Mouse (Mus musculus) cerebellum, adult 9-11 months (tissue): ENCODE measurements around the gene Tcf7l2.
A peak's percentile ranks its signal among the peaks of the same experiment; 100 is the strongest.

Experiments
- DNase-seq: peaks from one replicate; pipeline ENCODE4 v3.0.0; 2022

Gene Tcf7l2

GRCm38 (mm10) chr19:55916211-55916610 is 174.6 kb downstream of the Tcf7l2 start:
- DNase-seq, result no peak

DNA sequence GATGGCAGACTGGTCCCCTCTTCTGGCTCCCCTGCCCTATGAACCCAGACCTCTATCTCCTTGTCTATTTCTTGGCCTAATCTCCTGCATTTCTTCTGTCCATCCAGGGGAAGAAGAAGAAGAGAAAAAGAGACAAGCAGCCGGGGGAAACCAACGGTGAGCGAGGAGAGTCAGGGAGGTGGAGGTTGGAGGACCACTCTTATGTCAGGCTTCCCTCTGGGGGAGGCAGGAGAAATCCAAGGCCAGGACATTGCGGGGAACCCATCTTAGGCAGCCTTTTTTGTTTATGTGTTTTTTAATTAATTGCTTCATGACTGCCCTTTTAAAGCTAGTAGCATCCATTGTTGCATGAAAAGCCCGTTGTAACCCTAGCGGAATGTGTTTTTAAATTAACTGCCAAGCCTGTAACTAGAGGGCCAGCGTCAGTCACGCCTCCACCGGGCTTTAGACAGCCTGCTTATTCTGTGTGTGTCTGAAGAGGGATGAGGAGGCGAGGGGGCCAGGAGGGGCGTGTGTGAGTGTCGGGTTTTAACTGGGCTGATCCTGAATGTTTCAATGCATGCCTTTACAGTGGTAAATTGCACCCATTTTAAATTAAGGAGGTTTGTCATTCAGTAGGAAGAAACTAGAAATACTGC is 182.3 kb downstream of the Tcf7l2 start:
- DNase-seq, result no peak

- no peak for DNase-seq
Measured at GRCm38 (mm10) chr19:55924800-55925199, 183.2 kb downstream of the Tcf7l2 start.

GRCm38 (mm10) chr19:55925425-55925803 is 183.8 kb downstream of the Tcf7l2 start:
- DNase-seq, result no peak

DNA sequence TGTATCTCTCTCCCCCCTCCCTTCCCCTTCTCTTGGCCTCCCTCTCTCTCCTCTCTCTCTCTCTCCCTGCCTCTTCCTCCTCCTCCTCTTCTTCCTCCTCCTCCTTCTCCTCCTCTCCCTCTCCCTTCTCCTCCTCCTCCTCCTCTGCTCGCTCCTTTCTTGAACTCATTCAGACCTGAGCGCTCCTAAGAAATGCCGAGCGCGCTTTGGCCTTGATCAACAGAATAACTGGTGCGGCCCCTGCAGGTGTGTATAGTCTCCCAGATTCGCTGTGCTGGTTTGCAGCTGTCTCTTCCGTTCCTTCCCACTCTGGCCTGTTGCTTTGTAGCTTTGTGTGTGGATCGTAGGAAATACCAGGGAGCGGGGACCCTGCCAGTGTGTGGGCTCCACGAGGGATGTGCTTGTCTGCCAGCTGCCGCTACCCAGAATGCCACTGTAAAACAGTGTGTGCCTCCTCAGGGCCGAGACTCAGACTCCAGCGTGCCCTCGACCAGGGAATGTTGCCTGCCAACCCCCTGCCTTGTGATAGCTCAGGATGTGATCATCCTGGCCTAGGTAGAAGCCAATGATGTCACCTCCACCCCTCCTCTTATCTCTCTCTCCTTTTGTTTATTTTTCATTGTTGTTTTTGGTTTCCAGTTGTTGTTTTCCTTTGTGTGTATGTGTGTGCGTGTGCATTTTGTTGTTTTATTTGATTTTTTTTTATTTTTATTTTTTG is 184.3 kb downstream of the Tcf7l2 start:
- DNase-seq, result no peak

DNA sequence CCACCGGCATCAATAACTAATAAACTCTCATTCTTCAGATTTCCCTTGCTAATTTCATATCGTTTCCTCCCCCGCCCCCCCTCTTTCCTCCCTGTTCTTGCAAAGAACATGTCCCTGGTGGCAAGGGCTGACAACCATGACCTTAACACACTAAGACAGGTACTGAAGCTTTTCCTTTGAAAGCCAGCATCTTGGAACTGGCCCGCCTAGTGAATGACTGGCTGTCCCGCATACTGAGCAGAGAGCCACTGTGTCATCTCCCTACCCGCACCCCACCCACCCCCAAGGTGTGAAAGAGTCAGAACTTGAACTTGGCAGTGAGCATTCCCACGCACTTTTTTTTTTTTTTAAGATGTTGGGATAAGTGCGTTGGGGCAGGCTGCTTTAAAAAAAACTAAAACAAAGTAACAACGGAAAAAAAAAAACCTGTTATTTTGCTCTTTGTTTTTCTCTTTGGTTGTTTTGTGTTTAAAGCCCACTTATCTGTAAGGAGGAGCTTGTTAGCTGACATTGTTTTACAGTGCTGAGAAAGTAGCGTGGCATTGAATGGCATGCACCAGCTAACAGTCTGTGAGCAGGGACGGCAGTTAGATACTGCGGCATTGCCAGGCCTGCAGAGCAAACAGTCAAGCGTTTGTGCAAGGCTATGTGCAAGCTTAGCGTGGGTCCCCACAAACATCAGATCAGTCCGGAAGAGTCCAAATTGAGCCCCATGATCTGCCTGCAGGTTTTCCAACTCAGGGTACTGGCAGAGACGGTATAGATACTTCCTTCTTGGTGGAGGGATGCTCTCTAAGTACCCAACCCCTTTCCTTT is 185.4 kb downstream of the Tcf7l2 start:
- no peak for DNase-seq

DNA sequence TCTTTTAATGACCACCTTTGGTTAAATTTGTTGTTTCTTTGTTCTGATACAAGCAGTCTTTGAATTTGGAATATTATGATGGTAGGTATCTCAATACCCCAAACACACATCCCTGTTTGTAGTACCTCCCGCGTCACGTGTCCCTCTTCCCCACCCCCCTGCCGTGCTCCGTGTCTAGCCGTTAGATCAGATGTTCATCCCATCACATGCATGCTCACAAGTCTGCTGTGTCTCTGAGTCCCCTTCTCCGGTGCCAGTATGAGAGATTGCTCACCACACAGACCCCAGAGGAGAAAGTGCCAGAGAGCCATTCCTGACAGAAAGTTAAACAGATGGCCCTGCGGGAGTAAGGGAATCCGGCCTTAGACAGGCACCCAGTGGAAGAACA is 186.0 kb downstream of the Tcf7l2 start:
- no peak for DNase-seq

- DNase-seq, result no peak
Measured at GRCm38 (mm10) chr19:55928674-55929073, 187.1 kb downstream of the Tcf7l2 start.

- no peak for DNase-seq
Measured at GRCm38 (mm10) chr19:55931642-55932041, 190.0 kb downstream of the Tcf7l2 start.

DNA sequence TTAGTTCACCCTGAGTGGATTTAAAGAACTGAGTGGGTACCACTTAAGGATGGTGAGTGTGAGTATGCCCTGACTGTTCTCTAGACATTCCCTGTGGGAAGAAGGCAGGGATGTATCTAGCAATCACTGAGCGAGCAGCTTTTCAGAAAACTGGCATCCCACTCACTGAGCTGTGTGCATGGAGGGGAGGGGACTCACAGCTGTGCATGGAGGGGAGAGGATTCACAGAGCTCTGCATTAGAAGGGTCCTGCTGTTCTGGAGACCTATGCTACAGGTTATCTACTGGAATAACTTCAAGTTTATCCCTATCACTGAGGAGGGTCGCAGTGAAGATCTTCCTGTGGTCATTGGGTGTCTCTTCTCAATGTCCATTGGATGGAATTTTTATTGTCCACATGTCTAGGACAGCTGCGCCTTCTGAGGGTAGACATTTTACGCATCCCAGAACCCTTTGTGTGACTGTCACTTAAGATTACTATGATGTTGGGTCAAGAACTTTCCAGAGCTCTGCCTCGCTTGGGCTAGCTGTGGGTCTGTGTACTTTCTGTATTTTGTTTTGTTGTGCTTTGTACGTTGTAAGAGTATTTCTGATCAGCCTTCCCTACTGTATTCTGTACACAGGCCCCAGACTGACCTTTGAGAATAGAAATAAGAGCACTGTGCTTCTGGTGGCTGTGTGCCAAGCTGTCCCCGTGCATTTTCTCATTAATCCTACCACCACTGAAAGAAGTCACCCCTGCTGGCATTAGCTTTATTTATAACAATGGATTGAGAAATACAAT is 192.5 kb downstream of the Tcf7l2 start:
- DNase-seq, result no peak

DNA sequence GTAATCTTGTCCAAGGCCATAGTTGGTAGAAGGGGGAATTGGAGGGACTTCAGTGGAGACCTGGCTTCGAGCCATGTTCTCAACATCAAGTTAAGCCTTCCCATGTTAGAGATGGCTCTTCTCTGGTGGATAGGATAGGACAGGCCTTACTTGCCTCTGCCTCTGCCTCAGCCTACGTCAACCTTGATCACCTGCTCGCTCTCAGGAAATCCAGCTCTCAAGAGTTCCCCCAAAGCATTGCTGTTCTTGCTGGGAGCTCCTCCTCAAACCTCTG is 193.0 kb downstream of the Tcf7l2 start:
- DNase-seq, result no peak

GRCm38 (mm10) chr19:55937026-55937425 is 195.4 kb downstream of the Tcf7l2 start:
- DNase-seq, result no peak

- DNase-seq, result no peak
Measured at GRCm38 (mm10) chr19:55938254-55939046, 196.8 kb downstream of the Tcf7l2 start.

GRCm38 (mm10) chr19:55939090-55939489 is 197.5 kb downstream of the Tcf7l2 start:
- no peak for DNase-seq

DNA sequence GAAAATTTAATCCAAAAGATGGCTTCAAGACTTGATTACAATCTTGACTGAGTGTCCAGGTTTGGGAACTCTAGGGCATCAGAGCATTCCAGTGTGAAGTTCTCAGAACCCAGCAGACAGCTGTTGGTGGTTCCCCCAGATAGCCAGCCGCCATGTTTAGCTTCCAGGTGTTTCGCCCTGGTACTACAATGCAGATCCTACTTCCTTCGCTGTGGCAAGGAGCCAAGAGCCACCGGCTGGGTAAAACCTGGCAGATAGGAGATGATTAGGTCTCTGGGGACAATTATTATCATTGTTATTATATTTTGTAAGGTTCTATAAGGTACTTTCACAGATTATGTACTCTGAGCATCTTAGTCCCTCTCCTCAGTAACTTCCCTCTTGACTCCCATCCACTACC is 198.1 kb downstream of the Tcf7l2 start:
- no peak for DNase-seq

DNA sequence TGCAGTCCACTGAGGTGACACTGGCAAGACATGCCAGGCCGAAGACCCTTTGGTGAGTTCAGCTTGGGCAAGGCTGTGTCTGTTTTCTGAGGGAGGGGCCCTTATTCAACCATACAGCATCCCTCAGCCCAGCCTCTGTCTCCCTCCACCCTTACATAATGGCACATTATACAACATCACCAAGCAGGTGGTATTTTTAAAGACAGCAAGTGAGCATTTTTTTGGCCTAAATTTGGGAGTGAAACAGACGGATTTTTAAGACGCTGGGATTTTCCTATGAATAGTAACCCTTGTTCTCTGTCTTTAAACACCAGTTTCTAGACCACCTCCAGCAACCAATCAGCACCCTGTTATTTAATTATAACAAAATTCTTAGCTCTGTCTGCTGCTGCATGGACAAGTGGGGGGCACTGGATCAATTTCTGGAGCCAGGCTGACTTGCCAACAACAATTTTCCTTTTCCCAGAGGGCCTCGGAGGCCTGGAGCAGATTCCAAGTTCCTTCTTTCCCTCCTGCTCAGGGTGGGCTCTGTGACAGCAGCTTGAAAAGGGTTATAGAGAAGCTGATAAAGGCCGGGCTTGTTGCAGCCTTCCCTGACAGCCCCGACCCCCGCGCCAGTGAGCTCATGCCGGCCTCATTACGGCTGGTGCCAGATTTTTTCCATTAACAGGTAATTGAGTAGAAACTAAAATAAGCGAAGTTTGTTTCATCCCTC is 199.1 kb downstream of the Tcf7l2 start:
- DNase-seq, result peak; percentile 13

DNA sequence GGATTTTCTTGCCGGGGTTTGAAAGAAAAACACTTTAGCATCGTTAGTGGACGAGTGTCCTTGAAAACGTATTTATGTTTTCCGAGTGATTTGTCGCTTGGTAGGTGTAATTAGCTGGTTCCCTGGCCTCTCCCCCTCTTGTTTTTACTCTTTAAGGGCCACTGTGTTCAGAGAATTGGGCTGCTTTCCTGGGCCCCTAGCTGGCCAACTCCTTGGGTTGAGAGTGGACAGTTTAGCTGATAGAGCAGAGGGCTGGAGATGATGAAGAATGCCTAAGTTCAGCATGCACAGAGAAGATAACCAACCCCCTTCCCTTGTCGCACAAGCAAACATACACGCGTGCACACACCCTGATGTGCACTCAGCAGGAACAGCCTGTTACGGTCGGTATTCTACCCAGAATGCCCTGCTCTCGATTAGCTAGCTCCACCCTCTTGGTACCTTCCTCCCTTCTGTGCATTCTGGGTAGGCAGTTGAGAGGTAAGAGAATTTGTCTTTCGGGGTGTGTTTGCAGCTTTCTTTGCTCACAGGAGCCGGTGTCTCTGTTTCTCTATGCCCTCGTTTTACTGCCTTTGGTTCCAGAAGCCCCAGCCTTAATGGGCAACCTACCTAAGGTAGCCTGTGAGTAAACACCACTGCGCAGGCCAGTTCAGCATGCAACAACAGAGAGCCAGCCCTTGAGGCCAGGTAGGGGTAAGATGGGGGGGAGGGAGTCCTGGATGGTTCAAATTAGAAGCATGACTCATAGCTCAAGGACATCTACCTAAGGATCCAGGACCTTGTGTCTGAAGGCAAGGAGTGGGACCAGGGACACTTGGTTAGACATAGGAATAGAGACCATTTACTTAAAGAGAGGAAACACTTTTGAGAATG is 199.9 kb downstream of the Tcf7l2 start:
- no peak for DNase-seq

GRCm38 (mm10) chr19:55951397-55951796 is 209.8 kb downstream of the Tcf7l2 start:
- no peak for DNase-seq

DNA sequence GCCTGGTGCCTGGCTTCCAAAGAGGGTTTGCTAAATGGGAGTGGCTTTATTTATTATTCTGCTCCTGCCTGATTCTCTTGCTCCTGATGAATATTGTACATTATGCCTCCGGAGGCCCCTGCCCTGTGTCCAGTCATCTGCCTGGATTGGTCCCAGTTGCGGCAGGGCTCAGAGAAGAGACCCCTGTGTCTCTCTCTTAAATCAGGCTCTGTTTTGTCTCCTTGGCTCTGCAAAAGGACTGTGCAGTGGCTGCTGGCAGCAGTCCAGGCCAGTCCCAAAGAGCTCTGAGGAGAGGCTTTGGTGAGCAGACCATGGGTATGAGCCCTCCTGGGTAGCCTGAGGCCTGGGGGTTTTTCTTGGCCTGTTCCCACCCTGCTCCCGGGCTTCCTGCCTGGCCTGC is 211.6 kb downstream of the Tcf7l2 start:
- DNase-seq, result peak; percentile 36

- no peak for DNase-seq
Measured at GRCm38 (mm10) chr19:55955126-55955525, 213.5 kb downstream of the Tcf7l2 start.

- no peak for DNase-seq
Measured at GRCm38 (mm10) chr19:55956745-55957144, 215.1 kb downstream of the Tcf7l2 start.
